Mouse (Mus musculus) liver, adult (tissue): ENCODE data around the gene Eid2b.

Source experiments
- GATA4 ChIP-seq: IDR thresholded peaks from 2 replicates; pipeline ENCODE4 v1.6.1; 2014; ENCODE audit warnings: mild to moderate bottlenecking, low read length; ENCODE audit not compliant: insufficient replicate concordance

The Eid2b gene

DNA sequence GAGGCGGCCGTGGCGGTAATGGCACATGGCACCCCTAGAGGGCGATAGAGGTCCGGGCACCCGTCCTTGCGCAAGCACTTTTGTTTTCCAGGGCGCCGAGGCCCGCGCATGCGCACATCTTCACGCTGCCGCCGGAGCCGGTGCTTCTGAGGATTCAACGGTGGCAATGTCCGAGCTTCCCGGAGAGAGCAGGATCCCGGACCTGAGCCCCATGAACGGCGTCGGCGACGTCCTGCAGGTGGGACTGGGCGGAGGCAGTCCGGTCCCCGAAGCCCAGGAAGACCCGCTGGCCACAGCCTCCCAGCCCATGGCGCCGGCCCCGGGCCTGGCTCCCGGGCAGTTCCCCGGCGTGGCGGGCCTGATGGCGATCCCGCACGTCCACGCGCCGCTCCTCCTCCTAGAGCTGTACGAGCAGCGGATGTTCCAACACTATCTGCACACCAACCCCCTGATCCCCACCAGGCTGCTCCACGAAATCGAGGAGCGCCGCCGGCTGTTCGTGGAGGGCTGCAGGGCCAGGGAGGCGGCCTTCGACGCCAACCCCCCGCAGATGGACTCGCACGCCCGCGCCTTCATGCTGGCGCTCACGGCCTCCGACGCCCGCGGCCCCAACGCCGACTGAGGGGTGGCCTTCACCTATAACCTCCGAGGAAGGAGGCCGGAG lies at the start of gene Eid2b:
Eid2b (plus strand) TSS at position 125 of the 664 bp plus-strand sequence.
- no peak for TF ChIP-seq GATA4

DNA sequence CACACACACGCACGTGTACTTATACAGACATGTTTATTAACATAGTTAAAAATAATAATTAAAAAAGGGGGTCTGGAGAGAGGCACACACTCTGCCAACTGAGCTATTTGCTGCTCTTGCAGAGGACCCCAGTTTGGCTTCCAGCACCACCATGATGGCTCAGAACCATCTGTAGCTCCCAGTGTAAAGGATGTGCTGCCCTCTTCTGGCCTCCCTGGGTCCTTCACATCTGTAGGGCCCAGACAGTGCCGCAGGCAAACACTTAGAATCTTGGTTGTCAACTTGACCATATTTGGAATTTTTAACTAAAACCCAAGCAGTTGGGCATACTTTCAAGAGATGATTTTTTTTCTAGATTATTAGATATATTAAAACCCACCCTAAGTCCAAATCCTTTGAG lies 28.6 kb upstream of the Eid2b start:
- no peak for TF ChIP-seq GATA4

DNA sequence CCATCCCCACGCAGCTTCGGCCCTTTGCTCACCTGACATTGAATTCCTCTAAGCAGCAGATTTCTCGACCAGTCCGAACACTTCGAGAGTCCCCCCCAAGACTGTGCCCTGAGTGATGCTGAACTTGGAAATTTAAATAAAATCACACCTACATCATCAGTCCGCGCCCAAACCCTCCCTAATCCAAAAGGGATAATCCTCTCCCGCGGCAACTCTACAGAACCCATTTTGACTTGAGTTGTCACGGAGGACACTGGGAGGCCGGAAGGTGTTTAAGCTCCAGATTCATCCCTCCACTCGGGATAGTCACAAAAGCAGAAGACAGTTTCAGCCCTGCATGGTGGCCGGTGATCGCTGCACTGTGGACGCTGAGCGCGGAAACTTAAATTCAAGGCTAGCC lies 25.6 kb upstream of the Eid2b start:
- TF ChIP-seq GATA4: no peak

DNA sequence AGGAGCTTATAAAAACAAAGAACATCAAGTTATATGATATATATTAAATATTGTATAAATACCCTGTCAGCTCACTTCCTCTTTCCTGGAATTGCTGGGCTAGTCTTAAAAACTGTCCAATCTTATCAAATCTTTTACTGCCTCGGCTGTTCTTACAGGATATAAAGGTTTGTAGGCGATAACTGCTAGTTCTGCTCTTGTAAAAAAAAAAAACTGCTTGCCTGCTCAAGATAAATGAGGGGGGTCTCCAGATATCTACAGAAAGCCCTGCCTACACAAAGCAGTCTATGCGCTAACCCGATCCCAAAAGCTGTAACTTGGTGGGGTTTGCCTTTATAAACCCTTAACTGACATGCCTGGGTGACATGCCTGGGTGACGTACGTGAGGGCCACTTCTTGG lies 22.9 kb upstream of the Eid2b start:
- no peak for TF ChIP-seq GATA4

DNA sequence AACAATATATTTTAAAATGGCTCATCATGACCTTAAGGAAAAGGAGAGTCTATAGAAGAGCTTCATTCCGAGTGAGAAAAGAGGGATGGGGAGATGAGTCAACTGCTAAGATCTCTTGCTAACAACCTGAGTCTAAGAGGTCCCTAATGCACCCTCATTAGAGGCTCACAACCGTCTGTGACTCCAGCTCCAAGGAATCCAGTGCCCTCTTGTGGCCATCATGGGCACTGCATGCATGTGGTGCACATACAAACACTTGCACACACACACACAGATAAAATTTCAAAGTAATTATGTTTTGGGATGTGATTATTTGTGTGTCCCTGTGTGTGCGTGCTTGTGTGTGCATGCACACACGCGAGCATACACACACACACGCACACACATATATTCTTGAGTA lies 22.1 kb upstream of the Eid2b start:
- no peak for TF ChIP-seq GATA4

DNA sequence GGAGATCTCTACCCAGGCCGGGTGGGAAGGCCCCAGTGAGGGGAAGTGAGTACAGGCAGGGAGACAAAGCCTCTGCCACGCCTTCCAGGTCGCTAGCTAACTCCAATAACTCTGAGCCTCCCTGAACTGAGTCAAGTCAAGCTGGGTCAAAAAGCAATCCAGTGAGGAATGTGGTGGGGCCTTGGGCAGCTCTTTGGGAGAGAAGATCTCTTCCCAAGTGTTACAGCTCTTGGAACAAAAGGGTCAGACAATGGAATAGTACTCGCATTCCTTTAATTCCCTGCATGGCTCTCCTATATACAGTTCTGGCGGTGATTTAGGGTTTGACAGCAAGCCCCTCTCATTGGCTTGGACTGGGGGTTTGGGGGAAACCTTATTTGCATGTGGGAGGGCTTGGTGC lies 14.7 kb upstream of the Eid2b start:
- TF ChIP-seq GATA4: no peak

DNA sequence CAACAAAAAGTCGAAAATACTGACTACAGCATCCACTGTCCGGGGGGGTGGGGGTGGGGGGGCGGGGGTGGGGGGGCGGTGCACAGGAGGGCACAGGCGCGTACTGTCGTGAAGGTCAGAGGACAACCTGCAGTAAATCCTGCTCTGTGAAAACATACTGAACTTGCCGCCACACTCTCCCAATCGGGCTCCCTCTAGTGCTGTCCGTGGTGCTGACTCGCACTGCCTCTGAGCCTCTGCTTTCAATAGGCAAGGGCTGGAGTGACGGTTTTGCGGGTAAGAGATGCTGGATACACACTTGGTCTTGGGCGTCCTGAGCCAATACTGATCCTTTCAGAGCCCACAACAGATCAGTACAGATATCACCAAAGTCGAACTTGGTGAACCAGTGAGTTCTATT lies 13.8 kb upstream of the Eid2b start:
- no peak for TF ChIP-seq GATA4

DNA sequence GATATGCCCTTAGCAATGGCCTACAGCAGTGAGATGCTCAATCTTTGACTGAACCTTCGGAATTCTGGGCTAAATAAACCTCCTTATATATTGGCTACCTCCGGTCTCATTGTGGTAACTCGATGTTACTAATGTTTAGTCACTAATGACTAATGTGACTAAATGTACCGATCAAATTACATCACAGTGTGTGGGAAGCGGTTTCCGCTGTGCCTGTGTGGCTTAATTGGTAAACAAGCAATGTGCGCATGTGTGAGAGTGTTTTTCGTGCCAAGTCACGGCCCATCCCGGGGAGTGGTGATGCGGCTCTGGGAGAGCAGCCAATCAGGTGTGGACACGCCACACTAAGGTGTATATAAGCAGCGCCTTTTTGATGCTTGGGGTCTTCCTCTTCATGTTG lies 12.1 kb upstream of the Eid2b start:
- no peak for TF ChIP-seq GATA4

DNA sequence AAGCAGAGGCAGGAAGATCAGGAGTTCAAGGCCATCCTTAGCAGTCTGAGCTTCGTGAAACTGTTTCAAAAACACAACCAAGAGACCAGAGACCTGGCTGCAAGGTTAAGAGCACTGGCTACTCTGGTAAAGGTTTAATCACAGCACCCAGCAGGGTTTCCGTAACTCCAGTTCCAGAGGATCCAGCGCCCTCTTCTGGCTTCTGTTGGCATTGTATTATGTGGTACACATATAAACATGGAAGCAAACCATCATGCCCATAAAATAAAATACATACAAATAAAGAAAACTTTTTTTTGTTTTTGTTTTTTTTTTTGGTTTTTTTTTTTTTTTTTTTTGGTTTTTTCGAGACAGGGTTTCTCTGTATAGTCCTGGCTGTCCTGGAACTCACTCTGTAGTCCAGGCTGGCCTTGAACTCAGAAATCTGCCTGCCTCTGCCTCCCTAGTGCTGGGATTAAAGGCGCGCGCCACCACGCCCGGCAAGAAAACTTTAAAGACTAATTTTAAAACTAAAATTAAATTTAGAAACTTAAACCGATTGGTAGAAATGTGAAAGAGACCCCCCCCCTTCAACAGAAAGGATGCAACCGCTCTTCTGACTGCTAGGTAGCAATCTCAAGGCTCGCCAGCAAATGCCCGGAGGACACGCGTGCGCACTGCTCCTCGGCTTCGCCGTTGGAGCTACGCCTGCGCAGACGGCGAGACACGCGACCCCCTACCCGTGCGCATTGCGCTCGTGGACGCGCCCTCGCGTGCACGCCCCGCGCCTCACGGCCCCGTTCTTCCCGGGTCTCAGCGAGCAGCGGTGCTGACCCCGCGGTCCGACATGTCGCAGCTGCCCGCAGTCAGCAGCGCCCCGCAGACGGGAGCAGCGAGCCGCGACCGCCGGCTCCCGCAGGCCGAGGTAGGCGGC lies 10.2 kb upstream of the Eid2b start, which contains the start of gene Eid2:
Eid2 (plus strand) TSS at position 753 of the 913 bp plus-strand sequence.
- TF ChIP-seq GATA4: no peak

DNA sequence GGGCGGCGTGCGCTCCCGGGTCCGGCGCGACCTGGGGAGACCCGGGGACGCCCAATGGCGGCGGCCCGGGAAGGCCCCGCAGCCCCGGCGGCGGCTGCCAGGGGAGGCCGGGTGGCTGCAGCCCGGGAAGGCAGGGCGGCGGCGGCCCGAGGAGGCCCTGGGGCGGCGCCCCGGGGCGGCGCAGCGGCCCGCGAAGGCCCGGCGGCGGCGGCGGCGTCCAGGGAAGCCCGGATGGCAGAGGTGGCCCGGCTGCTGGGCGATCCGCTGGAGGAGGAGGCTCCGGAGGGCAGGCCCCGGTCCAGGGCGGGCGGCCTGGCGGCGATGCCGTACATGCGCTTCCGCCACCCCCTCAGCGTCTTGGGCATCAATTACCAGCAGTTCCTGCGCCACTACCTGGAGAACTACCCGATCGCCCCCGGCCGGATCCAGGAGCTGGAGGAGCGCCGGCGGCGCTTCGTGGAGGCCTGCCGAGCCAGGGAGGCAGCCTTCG lies 9.5 kb upstream of the Eid2b start:
- TF ChIP-seq GATA4: no peak

DNA sequence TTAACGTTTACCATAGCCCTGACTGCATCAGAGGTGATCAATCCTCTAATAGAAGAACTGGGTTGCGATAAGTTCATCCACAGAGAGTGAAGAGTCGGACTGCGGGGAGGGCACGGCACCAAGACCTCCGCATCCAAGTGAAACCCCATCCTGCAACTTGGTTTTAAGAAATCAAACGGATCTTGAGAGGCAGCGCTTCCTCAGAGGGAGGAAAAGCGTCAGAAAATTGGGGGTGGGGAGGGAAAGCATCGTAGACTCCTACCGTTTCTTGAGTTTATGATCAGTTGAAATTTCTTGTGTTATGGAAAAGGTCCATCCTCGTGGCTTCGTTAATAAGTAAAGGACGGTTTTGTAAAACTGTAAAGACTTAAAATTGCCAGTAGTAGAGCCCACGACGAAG lies 9.0 kb upstream of the Eid2b start:
- TF ChIP-seq GATA4: no peak

DNA sequence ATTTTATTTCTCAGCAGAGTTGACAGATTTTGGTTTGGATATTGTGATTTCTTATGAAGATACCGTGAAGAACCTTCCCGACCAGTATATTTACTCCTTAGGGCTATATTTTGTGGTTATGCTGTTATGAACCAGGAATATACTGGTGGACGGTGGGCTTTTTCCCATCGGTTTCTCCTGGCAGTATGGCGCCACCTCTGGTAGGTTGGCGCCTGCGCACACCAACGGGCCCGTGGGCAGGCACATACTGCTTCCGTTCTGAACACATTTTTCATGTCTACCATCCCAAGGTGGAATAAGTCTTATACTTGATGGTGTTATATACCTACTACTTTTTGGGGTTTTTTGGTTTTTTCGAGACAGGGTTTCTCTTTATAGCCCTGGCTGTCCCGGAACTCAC lies 8.2 kb upstream of the Eid2b start:
- TF ChIP-seq GATA4: no peak

DNA sequence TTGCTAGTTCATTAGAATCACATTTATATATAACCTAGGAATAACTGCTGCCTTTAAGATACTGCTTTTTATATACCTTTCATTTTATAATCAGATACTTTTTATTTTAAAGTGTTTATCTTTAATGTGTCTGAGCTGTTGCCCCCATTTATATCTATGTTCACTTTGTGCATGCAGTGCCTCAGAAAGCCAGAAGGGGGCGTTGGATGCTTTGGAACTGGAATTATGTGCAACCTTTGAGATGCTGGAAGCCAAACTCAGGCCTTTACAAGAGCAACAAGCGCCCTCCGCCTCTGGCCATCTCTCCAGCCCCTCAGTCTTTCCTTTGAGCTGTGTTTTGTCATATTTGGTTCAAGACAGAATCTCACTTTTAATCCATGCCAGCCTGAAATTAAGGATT lies 5.8 kb upstream of the Eid2b start:
- TF ChIP-seq GATA4: no peak

DNA sequence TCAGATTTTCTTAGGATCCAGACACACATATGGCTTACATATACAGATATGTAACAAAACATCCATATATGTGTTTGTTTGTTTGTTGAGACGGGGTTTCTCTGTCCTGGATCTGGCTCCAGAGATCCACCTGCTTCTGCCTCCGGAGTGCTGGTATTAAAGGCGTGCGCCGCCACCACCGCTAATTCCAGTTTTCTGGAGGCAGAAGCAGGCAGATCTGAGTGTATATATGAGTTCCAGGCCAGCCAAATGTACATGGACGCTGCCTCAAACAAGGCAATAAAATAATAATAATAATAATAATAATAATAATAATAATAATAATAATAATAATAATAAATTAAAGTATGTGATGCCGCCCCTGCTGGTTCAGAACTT lies 313 bp upstream of the Eid2b start:
- TF ChIP-seq GATA4: no peak

DNA sequence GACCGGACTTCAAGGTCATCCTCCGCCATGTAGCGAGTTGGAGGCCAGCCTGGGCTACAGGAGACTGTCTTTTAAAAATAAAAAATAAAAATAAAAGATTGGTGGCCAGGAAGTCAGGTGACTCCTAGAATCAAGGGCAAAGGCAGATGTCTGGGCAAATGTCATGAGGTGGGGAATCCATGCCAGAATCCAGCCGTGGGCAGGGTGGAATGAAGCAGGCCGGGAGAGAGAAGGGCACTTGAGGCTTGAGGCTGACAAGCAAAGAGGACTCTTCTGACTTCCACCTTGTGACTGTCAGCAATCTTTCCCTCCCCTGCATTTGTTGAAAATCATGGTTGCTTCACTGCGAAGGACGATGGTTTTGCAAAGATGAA lies 727 bp downstream of the Eid2b start:
- TF ChIP-seq GATA4: no peak

DNA sequence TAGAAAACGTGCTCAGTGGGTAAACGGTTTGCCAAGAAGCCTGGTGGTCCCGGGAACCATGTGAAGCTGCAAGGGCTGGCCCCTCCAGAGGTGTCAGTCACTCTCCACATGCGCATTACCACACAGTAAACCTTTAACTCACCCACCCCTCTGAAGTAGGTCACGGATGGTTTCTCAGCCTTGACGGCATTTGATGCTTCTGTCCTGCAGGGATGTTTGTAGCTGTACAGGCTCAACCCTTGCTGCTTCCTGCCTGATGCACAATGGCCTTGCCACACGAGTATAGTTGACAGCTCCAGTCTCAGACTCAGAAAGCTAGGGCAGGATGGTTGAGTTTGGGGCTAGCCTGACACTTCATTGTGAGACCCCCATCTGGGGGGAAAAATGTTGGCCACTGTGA lies 3.1 kb downstream of the Eid2b start:
- no peak for TF ChIP-seq GATA4

DNA sequence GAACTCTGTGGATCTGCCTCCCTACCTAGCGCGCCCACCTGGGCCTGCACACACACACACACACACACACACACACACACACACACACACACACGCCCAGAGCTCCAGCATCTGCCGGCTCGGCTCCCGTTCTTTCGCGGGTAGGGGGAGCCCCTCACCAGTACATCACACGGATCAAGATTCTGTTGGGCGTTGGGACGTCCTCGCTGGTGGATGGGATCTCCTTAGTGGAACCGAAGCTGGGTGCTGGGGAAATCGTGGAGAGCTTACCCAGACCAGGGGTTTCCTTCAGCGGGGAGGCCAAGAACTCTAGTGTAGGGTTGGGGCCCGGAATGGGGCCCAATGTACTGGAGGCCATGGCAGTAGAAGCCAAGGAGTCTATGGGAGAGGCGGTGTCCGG lies 12.6 kb downstream of the Eid2b start:
- TF ChIP-seq GATA4: no peak
